Mouse (Mus musculus): Measurements from ENCODE around the gene Cdk13.

GRCm38 (mm10) chr13:17775364-17775763, 29.5 kb downstream of the Cdk13 start:
- no peak for TF ChIP-seq FLI1 (IDR thresholded peaks at IDR 0.05; ENCODE audit: low read length)
- TF ChIP-seq GATA1 (IDR thresholded peaks at IDR 0.05; ENCODE audit: borderline replicate concordance, low read length): no peak
